Mouse (Mus musculus) heart, embryonic 14.5 days (tissue): Measurements from ENCODE around the gene Ctr9. TPM values are rescaled to one million over a fixed set of nuclear protein-coding genes. Genes with fewer than 3 reads are reported as not detected.
A peak's percentile ranks its signal among the peaks of the same experiment; 100 is the strongest.

ENCODE experiments used
- ATAC-seq: fragments of 200-750 bp; cut with Nextera tagmentation; 2 replicates; pipeline ENCODE4 v1.8.0; 2017; ENCODE audit warnings: low read depth, moderate TSS enrichment; ENCODE audit not compliant: insufficient number of reproducible peaks, insufficient read depth, low FRiP score
- H3K27ac ChIP-seq, 2 experiments: fragments of 200-500 bp in 1 of 2; fragments of 300-500 bp in 1 of 2; sonication (generic) in 1 of 2; replicated peaks in 1 of 2; 2 replicates each; pipeline ENCODE4 v1.5.1; 2012 to 2014; ENCODE audit warnings: low read depth in 2 of 2, low read length in 2 of 2, control low read depth in 1 of 2, mild to moderate bottlenecking in 1 of 2, mixed read lengths in 1 of 2; ENCODE audit not compliant: control insufficient read depth in 1 of 2, insufficient read depth in 1 of 2
- H3K27me3 ChIP-seq: fragments of 300-500 bp; sonication (generic); 2 replicates; pipeline ENCODE4 v1.6.1; 2014; ENCODE audit warnings: mild to moderate bottlenecking, low read length, control low read depth; ENCODE audit not compliant: control insufficient read depth, insufficient read depth
- H3K36me3 ChIP-seq: fragments of 300-500 bp; sonication (generic); 2 replicates; pipeline ENCODE4 v1.6.1; 2014; ENCODE audit warnings: mild to moderate bottlenecking, control low read depth, low read length, mixed read lengths; ENCODE audit not compliant: control insufficient read depth, insufficient read depth
- H3K4me1 ChIP-seq, 2 experiments: fragments of 200-500 bp in 1 of 2; fragments of 300-500 bp in 1 of 2; sonication (generic) in 1 of 2; 2 replicates each; pipeline ENCODE4 v1.6.1; 2012 to 2014; ENCODE audit warnings: low read length in 2 of 2, control low read depth in 1 of 2, mixed read lengths in 1 of 2; ENCODE audit not compliant: control insufficient read depth in 2 of 2, insufficient read depth in 2 of 2
- H3K4me2 ChIP-seq: fragments of 300-500 bp; sonication (generic); 2 replicates; pipeline ENCODE4 v1.6.1; 2014; ENCODE audit warnings: mild to moderate bottlenecking, low read length
- H3K4me3 ChIP-seq, 2 experiments: fragments of 200-500 bp in 1 of 2; fragments of 300-500 bp in 1 of 2; sonication (generic) in 1 of 2; 2 replicates each; pipeline ENCODE4 v1.5.1; 2012 to 2014; ENCODE audit warnings: low read length in 2 of 2, mild to moderate bottlenecking in 2 of 2, control low read depth in 1 of 2, low read depth in 1 of 2, moderate library complexity in 1 of 2; ENCODE audit not compliant: control insufficient read depth in 1 of 2, insufficient read depth in 1 of 2
- H3K9ac ChIP-seq: fragments of 300-500 bp; sonication (generic); 2 replicates; pipeline ENCODE4 v1.6.1; 2014; ENCODE audit warnings: mild to moderate bottlenecking, low read length
- H3K9me3 ChIP-seq: fragments of 300-500 bp; sonication (generic); 2 replicates; pipeline ENCODE4 v1.6.1; 2016; ENCODE audit warnings: low read length, control low read depth; ENCODE audit not compliant: control insufficient read depth
- WGBS: fragments of 180-500 bp; shearing (Covaris S2); extraction: QIAGEN DNeasy Blood & Tissue Kit; methylation state at CpG from one replicate; pipeline ENCODE4 v1.1.7; 2014; 5-methylcytosine and 5-hydroxymethylcytosine counted together
- polyA plus RNA-seq: library from polyadenylated mRNA; unstranded; fragments of >200 nt; fragmentation: Nextera tagmentation; extraction: Ambion mirVana; gene quantifications from 2 replicates; pipeline ENCODE4 v1.2.1, GENCODE M21; 2014

Gene Ctr9
- polyA plus RNA-seq, 1 experiment from 2014 or later = 38.2 TPM

DNA sequence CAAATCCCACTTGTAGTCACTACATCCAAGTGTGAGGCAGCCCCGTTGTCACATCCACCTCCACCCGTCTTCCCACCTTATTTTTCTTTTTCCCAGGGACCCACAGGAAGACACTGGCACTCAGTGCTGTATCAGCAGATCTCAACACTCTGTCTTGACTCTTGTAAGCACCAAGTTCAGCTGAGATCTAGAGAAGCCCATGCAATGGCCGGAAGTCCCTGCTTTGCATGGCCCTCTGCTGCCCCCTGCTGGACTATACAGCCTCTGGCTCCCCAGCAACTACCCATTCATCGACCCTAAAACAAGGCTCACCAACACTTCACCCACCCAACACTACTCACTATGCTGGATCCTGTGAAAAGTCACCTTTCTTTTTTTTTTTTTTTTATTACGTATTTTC, 13.9 kb upstream of the Ctr9 start:
- Histone ChIP-seq H3K27me3 (no peaks in the 10 kb centered on the region), H3K4me1 (peaks cover 0 to 2% of the 10 kb centered on the region in 2 experiments; a peak in 2 of 4 replicates), H3K27ac (no peak overlapping the region), H3K4me2 (no peak overlapping the region), H3K9ac (no peak overlapping the region), H3K9me3 (no peaks in the 10 kb centered on the region), H3K36me3 (no peaks in the 10 kb centered on the region), H3K4me3 (no peak overlapping the region)
- WGBS = 9% methylated on average over 5 of the region's 5 CpGs
- peak; percentile 15; the same call in 1 of the 2 replicates for ATAC-seq

- WGBS = 64% methylated on average over 5 of the region's 5 CpGs
- H3K27ac ChIP-seq = no peak overlapping the region
- no peaks in the 10 kb centered on the region for H3K36me3 ChIP-seq
- no peaks in the 10 kb centered on the region for H3K9me3 ChIP-seq
- no peak overlapping the region for H3K9ac ChIP-seq
- no peak overlapping the region for H3K4me3 ChIP-seq
- no peak overlapping the region for H3K4me2 ChIP-seq
- ATAC-seq = no peak
- peaks cover 0 to 2% of the 10 kb centered on the region in 2 experiments; a peak in 2 of 4 replicates for H3K4me1 ChIP-seq
- no peaks in the 10 kb centered on the region for H3K27me3 ChIP-seq
Measured at GRCm38 (mm10) chr7:111015731-111016130, 13.0 kb upstream of the Ctr9 start.

DNA sequence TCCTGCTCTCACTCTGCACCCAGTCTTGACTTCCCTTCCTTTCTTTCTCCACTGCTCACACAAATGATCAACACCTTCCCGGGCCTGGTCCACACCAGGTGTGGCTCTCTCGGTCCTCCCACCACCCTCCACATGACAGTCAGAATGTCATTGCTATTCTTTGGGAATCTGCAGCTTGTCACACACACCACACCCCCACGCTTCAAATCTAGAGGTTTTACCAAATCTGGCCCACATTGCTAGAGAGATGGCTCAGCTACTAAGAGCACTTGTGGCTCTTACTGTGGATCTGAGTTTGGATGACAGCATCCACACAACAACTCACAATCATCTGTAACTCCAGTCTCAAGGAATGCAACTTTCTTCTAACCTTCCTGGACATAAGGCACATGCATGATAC, 11.8 kb upstream of the Ctr9 start:
- no peak for ATAC-seq
- no peaks in the 10 kb centered on the region for H3K9me3 ChIP-seq
- H3K4me2 ChIP-seq = no peak overlapping the region
- no peak overlapping the region for H3K4me3 ChIP-seq
- no peak overlapping the region for H3K9ac ChIP-seq
- H3K27me3 ChIP-seq = no peaks in the 10 kb centered on the region
- peaks cover 0 to 2% of the 10 kb centered on the region in 2 experiments; a peak in 2 of 4 replicates for H3K4me1 ChIP-seq
- no peaks in the 10 kb centered on the region for H3K36me3 ChIP-seq
- 56% methylated on average over 3 of the region's 3 CpGs for WGBS
- no peak overlapping the region for H3K27ac ChIP-seq

DNA sequence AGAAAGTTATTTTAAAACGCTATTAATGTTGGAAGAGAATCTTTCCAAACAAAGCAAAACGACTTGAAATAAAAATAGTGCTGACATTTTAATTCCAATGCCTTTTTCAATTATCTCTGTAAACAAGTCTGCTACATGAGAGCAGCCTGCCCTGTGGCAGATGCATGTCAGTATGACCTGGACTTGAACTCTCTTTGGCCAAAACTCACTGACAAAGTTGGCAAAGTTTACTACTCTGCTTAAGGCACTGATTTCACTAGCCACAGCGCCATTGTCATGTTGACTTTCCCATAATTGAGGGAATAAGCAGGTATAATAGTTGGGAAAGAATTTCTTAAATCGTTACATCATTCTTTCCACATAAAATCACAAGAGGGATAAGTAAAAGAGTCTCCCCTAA, 7.9 kb upstream of the Ctr9 start:
- Histone ChIP-seq H3K4me1 (peaks cover 0 to 6% of the 10 kb centered on the region in 2 experiments; a peak in 2 of 4 replicates), H3K9ac (no peak overlapping the region), H3K36me3 (no peaks in the 10 kb centered on the region), H3K4me2 (no peak overlapping the region), H3K9me3 (no peaks in the 10 kb centered on the region), H3K4me3 (no peak overlapping the region), H3K27ac (no peak overlapping the region), H3K27me3 (no peaks in the 10 kb centered on the region)
- ATAC-seq = no peak
- 66% methylated on average over 4 of the region's 4 CpGs for WGBS

GRCm38 (mm10) chr7:111024068-111024594, 4.6 kb upstream of the Ctr9 start:
- no peak overlapping the region for H3K4me3 ChIP-seq
- H3K4me2 ChIP-seq = no peak overlapping the region
- no peaks in the 10 kb centered on the region for H3K27me3 ChIP-seq
- WGBS = 36% methylated on average over 8 of the region's 8 CpGs
- H3K9ac ChIP-seq = no peak overlapping the region
- H3K9me3 ChIP-seq = no peaks in the 10 kb centered on the region
- no peak overlapping the region for H3K27ac ChIP-seq
- H3K4me1 ChIP-seq = peaks cover 3 to 7% of the 10 kb centered on the region in 2 experiments; a peak in 3 of 4 replicates
- no peak for ATAC-seq
- H3K36me3 ChIP-seq = no peaks in the 10 kb centered on the region

- no peaks in the 10 kb centered on the region for H3K36me3 ChIP-seq
- WGBS = 56% methylated on average over 4 of the region's 4 CpGs
- H3K27ac ChIP-seq = no peak overlapping the region
- H3K4me1 ChIP-seq = peaks cover 7 to 9% of the 10 kb centered on the region in 2 experiments
- no peak overlapping the region for H3K9ac ChIP-seq
- no peaks in the 10 kb centered on the region for H3K9me3 ChIP-seq
- no peak for ATAC-seq
- no peaks in the 10 kb centered on the region for H3K27me3 ChIP-seq
- H3K4me3 ChIP-seq = no peak overlapping the region
- H3K4me2 ChIP-seq = no peak overlapping the region
Measured at GRCm38 (mm10) chr7:111024912-111025311, 3.8 kb upstream of the Ctr9 start.

DNA sequence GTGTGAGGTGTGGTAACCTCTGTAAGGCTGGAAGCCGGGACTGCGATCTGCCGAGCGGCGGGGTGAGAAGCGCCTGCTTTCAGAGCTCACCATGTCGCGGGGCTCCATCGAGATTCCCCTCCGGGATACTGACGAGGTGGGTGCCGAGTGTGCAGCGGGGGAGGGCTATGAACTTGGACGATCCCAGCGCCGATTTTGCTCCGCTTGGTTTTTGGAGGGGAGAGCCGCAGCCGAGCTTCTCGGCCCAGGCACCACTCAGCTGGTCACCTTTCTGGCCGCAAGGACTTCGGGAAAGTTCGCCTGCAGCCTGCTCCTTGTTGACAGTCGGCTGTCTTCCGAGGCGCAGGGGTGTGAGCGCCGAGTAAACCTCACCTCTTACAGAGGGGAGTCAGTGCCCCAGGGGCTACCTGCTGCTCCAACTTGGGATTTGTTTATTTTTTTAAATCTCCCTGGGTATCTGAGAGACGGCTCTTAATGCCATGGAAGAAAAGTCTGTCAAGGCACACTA, 349 bp downstream of the Ctr9 start:
- Histone ChIP-seq H3K9ac (peak overlapping the region; percentile 84), H3K27ac (peak overlapping the region; percentile 69 to 94), H3K4me2 (peak overlapping the region; percentile 86), H3K27me3 (no peaks in the 10 kb centered on the region), H3K4me1 (peaks cover 7 to 11% of the 10 kb centered on the region in 2 experiments), H3K36me3 (peaks cover 27% of the 10 kb centered on the region), H3K4me3 (peak overlapping the region; percentile 67 to 95), H3K9me3 (no peaks in the 10 kb centered on the region)
- 1% methylated on average over 29 of the region's 29 CpGs for WGBS
- ATAC-seq = peak; percentile 41; the same call in 1 of the 2 replicates

- H3K36me3 ChIP-seq = peaks cover 100% of the 10 kb centered on the region
- no peak overlapping the region for H3K27ac ChIP-seq
- no peak overlapping the region for H3K4me3 ChIP-seq
- WGBS = 87% methylated on average over 5 of the region's 5 CpGs
- ATAC-seq = no peak
- no peak overlapping the region for H3K4me2 ChIP-seq
- no peak overlapping the region for H3K9ac ChIP-seq
- H3K27me3 ChIP-seq = no peaks in the 10 kb centered on the region
- peaks cover under 1 to 2% of the 10 kb centered on the region in 2 experiments; a peak in 3 of 4 replicates for H3K4me1 ChIP-seq
- H3K9me3 ChIP-seq = no peaks in the 10 kb centered on the region
Measured at GRCm38 (mm10) chr7:111048920-111049319, 20.2 kb downstream of the Ctr9 start.
